Mouse (Mus musculus): ENCODE measurements around the gene Kctd13.

- TF ChIP-seq CTCF (IDR thresholded peaks at IDR 0.05; ENCODE audit: insufficient read depth, low read depth, low read length) (no peak), POLR2A (IDR thresholded peaks at IDR 0.05; ENCODE audit: insufficient read depth, low read depth, low read length) (peak; percentile 97)
Observed at GRCm38 (mm10) chr7:126884286-126885164, 44.2 kb upstream of the Kctd13 start, which contains the start of gene Taok2.
